Mouse (Mus musculus) MEL (cell line): ENCODE measurements around the gene Cers6. TPM values are rescaled to one million over a fixed set of nuclear protein-coding genes. Genes with fewer than 3 reads are reported as not detected.

ENCODE experiments used
- DNase-seq: peaks from one replicate; pipeline ENCODE4 v3.0.0; 2011; ENCODE audit warnings: low read depth, low spot score
- H3K27ac ChIP-seq: 2 replicates; pipeline ENCODE4 v1.5.1; 2012; ENCODE audit warnings: low read depth, mild to moderate bottlenecking, control low read depth, low read length, moderate library complexity; ENCODE audit not compliant: control insufficient read depth
- H3K27me3 ChIP-seq, 2 experiments: fragments of 150-350 bp in 1 of 2; sonication (generic) in 1 of 2; 2 replicates each; pipeline ENCODE4 v1.6.1; 2012; ENCODE audit warnings: low read length in 2 of 2, mild to moderate bottlenecking in 2 of 2, improper control_type of control experiment in 1 of 2, moderate library complexity in 1 of 2; ENCODE audit not compliant: insufficient read depth in 2 of 2, control insufficient read depth in 1 of 2
- H3K36me3 ChIP-seq, 2 experiments: 2 replicates each; pipeline ENCODE4 v1.6.1; 2012 to 2014; ENCODE audit warnings: low read length in 2 of 2, improper control_type of control experiment in 1 of 2, inconsistent platforms in 1 of 2, mild to moderate bottlenecking in 1 of 2; ENCODE audit not compliant: insufficient read depth in 2 of 2, control insufficient read depth in 1 of 2
- H3K4me1 ChIP-seq, 2 experiments: fragments of 150-350 bp in 1 of 2; sonication (generic) in 1 of 2; 2 replicates each; pipeline ENCODE4 v1.6.1; 2012; ENCODE audit warnings: low read length in 2 of 2, improper control_type of control experiment in 1 of 2, mild to moderate bottlenecking in 1 of 2; ENCODE audit not compliant: insufficient read depth in 2 of 2, control insufficient read depth in 1 of 2
- H3K4me3 ChIP-seq, 2 experiments: fragments of 150-350 bp in 1 of 2; sonication (generic) in 1 of 2; 2 replicates each; pipeline ENCODE4 v1.5.1; 2012; ENCODE audit warnings: low read depth in 2 of 2, low read length in 2 of 2, mild to moderate bottlenecking in 2 of 2, moderate library complexity in 2 of 2, control low read depth in 1 of 2, improper control_type of control experiment in 1 of 2; ENCODE audit not compliant: control insufficient read depth in 1 of 2, insufficient read depth in 1 of 2
- H3K79me2 ChIP-seq: 2 replicates; pipeline ENCODE4 v1.6.1; 2012; ENCODE audit warnings: mild to moderate bottlenecking, low read length, moderate library complexity; ENCODE audit not compliant: control insufficient read depth, poor library complexity, insufficient read depth
- H3K9ac ChIP-seq: 2 replicates; pipeline ENCODE4 v1.6.1; 2012; ENCODE audit warnings: low read depth, mild to moderate bottlenecking, control low read depth, low read length, moderate library complexity; ENCODE audit not compliant: control insufficient read depth, poor library complexity, severe bottlenecking
- H3K9me3 ChIP-seq: fragments of 150-350 bp; sonication (generic); replicated peaks from 2 replicates; pipeline ENCODE4 v1.6.1; 2012; ENCODE audit warnings: mild to moderate bottlenecking, low read length, improper control_type of control experiment, moderate library complexity; ENCODE audit not compliant: insufficient read depth
- BHLHE40 ChIP-seq: IDR thresholded peaks from 2 replicates; pipeline ENCODE4 v1.6.1; 2012; ENCODE audit warnings: low read depth, mild to moderate bottlenecking, inconsistent platforms, low read length, improper control_type of control experiment, borderline replicate concordance
- CHD2 ChIP-seq: IDR thresholded peaks from 2 replicates; pipeline ENCODE4 v1.6.1; 2011; ENCODE audit warnings: low read length, improper control_type of control experiment
- EP300 ChIP-seq, 2 experiments: IDR thresholded peaks; 2 replicates each; pipeline ENCODE4 v1.6.1; 2011; ENCODE audit warnings: improper control_type of control experiment in 2 of 2, low read length in 2 of 2, low read depth in 1 of 2, mild to moderate bottlenecking in 1 of 2
- GABPA ChIP-seq: IDR thresholded peaks from 2 replicates; pipeline ENCODE4 v1.6.1; 2012; ENCODE audit warnings: low read depth, mild to moderate bottlenecking, inconsistent platforms, low read length, improper control_type of control experiment, moderate library complexity
- GATA1 ChIP-seq: IDR thresholded peaks from 2 replicates; pipeline ENCODE4 v1.6.1; 2011; ENCODE audit warnings: low read depth, low read length, improper control_type of control experiment
- KAT2A ChIP-seq: conservative IDR thresholded peaks from 2 replicates; pipeline ENCODE4 v1.6.1; 2012; ENCODE audit warnings: low read depth, low read length, improper control_type of control experiment, inconsistent platforms
- MAFK ChIP-seq: IDR thresholded peaks from 2 replicates; pipeline ENCODE4 v1.6.1; 2011; ENCODE audit warnings: low read depth, mild to moderate bottlenecking, low read length, improper control_type of control experiment, borderline replicate concordance
- MXI1 ChIP-seq: IDR thresholded peaks from 2 replicates; pipeline ENCODE4 v1.6.1; 2011; ENCODE audit warnings: mild to moderate bottlenecking, low read depth, low read length, improper control_type of control experiment
- MYC ChIP-seq: IDR thresholded peaks from 2 replicates; pipeline ENCODE4 v1.6.1; 2011; ENCODE audit warnings: low read depth, mild to moderate bottlenecking, low read length, improper control_type of control experiment, moderate library complexity
- POLR2AphosphoS5 ChIP-seq: IDR thresholded peaks from 2 replicates; pipeline ENCODE4 v1.6.1; 2012; ENCODE audit warnings: low read depth, borderline replicate concordance, mild to moderate bottlenecking, inconsistent platforms, low read length, moderate library complexity, mixed read lengths
- RCOR1 ChIP-seq: IDR thresholded peaks from 2 replicates; pipeline ENCODE4 v1.6.1; 2012; ENCODE audit warnings: low read depth, mild to moderate bottlenecking, inconsistent platforms, low read length, improper control_type of control experiment
- TAL1 ChIP-seq: IDR thresholded peaks from 2 replicates; pipeline ENCODE4 v1.6.1; 2012; ENCODE audit warnings: mild to moderate bottlenecking, inconsistent platforms, low read length, moderate library complexity, mixed read lengths
- TBP ChIP-seq: IDR thresholded peaks from 2 replicates; pipeline ENCODE4 v1.8.0; 2011; ENCODE audit warnings: low read depth, low read length, improper control_type of control experiment
- UBTF ChIP-seq: IDR thresholded peaks from 2 replicates; pipeline ENCODE4 v1.6.1; 2012; ENCODE audit warnings: low read depth, mild to moderate bottlenecking, inconsistent platforms, low read length, improper control_type of control experiment, moderate library complexity, borderline replicate concordance; ENCODE audit not compliant: insufficient read depth
- USF1 ChIP-seq: IDR thresholded peaks from 2 replicates; pipeline ENCODE4 v1.6.1; 2014; ENCODE audit warnings: low read depth, mild to moderate bottlenecking, inconsistent platforms, low read length, improper control_type of control experiment, moderate library complexity
- USF2 ChIP-seq, 2 experiments: IDR thresholded peaks; 2 replicates each; pipeline ENCODE4 v1.6.1; 2011 to 2012; ENCODE audit warnings: improper control_type of control experiment in 2 of 2, low read length in 2 of 2, borderline replicate concordance in 1 of 2, inconsistent platforms in 1 of 2, low read depth in 1 of 2, mild to moderate bottlenecking in 1 of 2; ENCODE audit not compliant: insufficient read depth in 1 of 2
- ZKSCAN1 ChIP-seq: IDR thresholded peaks from 2 replicates; pipeline ENCODE4 v1.6.1; 2012; ENCODE audit warnings: low read depth, mild to moderate bottlenecking, inconsistent platforms, low read length, improper control_type of control experiment, moderate library complexity
- ZMIZ1 ChIP-seq: IDR thresholded peaks from 2 replicates; pipeline ENCODE4 v1.6.1; 2012; ENCODE audit warnings: low read depth, mild to moderate bottlenecking, inconsistent platforms, low read length, improper control_type of control experiment, moderate library complexity
- ZNF384 ChIP-seq: IDR thresholded peaks from 2 replicates; pipeline ENCODE4 v1.6.1; 2012; ENCODE audit warnings: low read depth, mild to moderate bottlenecking, inconsistent platforms, low read length, improper control_type of control experiment
- polyA plus RNA-seq, 2 experiments: library from polyadenylated mRNA; stranded (reverse) in 1 of 2; unstranded in 1 of 2; fragments of >175 nt in 1 of 2; fragments of >200 nt in 1 of 2; gene quantifications; 2 replicates each; pipeline versions ENCODE4 v1.2.1 to v1.2.4; 2012; ENCODE audit warnings: low replicate concordance in 2 of 2, low read depth in 1 of 2; ENCODE audit not compliant: insufficient read length in 2 of 2, insufficient read depth in 1 of 2, missing spikeins in 1 of 2
- total RNA-seq: library from RNA; depleted of rRNA; stranded (reverse); fragments of 300-350 nt; gene quantifications from 2 replicates; pipeline ENCODE4 v1.2.3, GENCODE M21; 2012

Cers6 gene
- total and polyA plus RNA-seq, 3 experiments = not detected

DNA sequence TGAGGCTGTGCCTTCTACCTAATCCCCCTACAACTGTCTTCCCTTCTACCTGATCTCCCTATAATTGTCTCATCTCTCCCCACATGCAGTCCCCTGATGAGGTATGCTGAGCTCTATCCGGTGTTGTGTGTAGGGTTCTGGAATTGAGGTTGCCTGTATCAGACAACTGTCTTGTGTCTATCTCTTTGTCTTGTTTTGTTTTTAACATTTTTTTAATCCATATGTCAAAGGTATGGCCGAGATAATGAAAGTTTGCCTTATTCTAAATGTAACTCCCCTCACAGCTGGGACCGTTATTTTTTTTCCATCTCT, 221.9 kb downstream of the Cers6 start:
- no peak overlapping the region for H3K9ac ChIP-seq
- no peaks in the 10 kb centered on the region for H3K36me3 ChIP-seq
- H3K4me1 ChIP-seq = no peaks in the 10 kb centered on the region
- DNase-seq = no peak
- TF ChIP-seq ZKSCAN1 (no peak), MAFK (no peak), ZNF384 (no peak), TBP (no peak), MXI1 (no peak), UBTF (no peak), USF1 (no peak), TAL1 (no peak), RCOR1 (no peak), BHLHE40 (no peak), CHD2 (no peak)
- H3K27me3 ChIP-seq = no peaks in the 10 kb centered on the region; a peak in 1 of 4 replicates
- H3K27ac ChIP-seq = no peak overlapping the region
- H3K79me2 ChIP-seq = no peaks in the 10 kb centered on the region
- H3K4me3 ChIP-seq = no peak overlapping the region
- no peaks in the 10 kb centered on the region for H3K9me3 ChIP-seq

DNA sequence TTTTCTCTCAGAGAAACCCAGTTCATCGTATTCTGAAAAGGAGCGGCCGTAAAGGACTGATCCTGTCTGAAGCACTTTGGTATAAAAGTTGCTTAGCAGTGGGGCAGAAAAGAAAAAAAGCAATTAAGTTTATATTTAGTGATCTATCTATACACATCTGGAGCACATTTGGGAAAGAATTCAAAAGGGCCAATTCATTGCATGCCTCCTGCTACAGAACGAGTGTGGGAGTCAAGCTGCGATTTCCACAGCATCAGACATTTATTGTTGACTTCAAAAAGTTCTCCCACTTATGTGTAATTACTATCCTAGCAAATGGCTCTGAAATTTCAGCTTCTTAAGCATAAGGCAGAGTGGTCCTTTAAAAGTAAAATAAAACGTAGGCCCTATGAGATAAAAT, 223.2 kb downstream of the Cers6 start:
- Histone ChIP-seq H3K4me3 (no peak overlapping the region), H3K27ac (no peak overlapping the region), H3K9me3 (no peaks in the 10 kb centered on the region), H3K27me3 (no peaks in the 10 kb centered on the region; a peak in 1 of 4 replicates), H3K36me3 (no peaks in the 10 kb centered on the region), H3K4me1 (no peaks in the 10 kb centered on the region), H3K9ac (no peak overlapping the region), H3K79me2 (no peaks in the 10 kb centered on the region)
- no peak for DNase-seq
- TF ChIP-seq TAL1 (no peak), ZNF384 (no peak), POLR2AphosphoS5 (no peak), EP300 (IDR thresholded peaks at IDR 0.05; ENCODE audit: low read depth in 1 of 2, low read length in 2 of 2) (no peak), GABPA (no peak), TBP (no peak), ZMIZ1 (no peak), MYC (no peak), GATA1 (no peak), UBTF (no peak), USF2 (IDR thresholded peaks at IDR 0.05; ENCODE audit: borderline replicate concordance in 1 of 2, insufficient read depth in 1 of 2, low read depth in 1 of 2, low read length in 2 of 2) (no peak), MXI1 (no peak), KAT2A (no peak), MAFK (no peak)
